Mouse (Mus musculus): Measurements from ENCODE around the gene Pptc7. TPM values are rescaled to one million over a fixed set of nuclear protein-coding genes. Genes with fewer than 3 reads are reported as not detected.

Pptc7 gene
- polyA plus RNA-seq, 1 experiment: 13.4 TPM

DNA sequence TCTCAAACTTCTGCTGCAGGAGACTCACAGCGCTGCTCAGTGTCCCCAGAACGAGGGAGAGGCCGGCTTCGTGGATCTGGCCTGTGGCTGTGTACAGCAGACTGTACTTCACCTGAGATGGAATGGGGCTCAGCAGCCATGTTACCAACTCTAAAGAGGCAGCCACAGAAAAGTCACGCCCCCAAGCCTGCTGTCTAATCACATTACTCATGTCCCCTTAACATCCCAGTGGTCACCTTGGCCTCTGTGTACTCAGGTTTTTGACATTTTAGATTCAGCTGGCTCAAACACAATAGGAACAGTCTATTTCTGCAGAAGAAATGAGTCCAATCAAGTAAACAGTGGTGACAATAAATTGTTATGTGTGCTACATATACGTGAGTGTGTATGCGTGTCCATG lies 36.2 kb upstream of the Pptc7 start:
- no peak for DNase-seq (ENCODE audit: low read depth)
- TF ChIP-seq POLR2A (IDR thresholded peaks at IDR 0.05; ENCODE audit: borderline replicate concordance, extremely low read depth, insufficient read depth, insufficient read length, poor library complexity, severe bottlenecking): no peak
- TF ChIP-seq CTCF (IDR thresholded peaks at IDR 0.05; ENCODE audit: borderline replicate concordance, extremely low read depth, insufficient read depth, insufficient read length): no peak

GRCm38 (mm10) chr5:122249281-122249680 lies 34.9 kb upstream of the Pptc7 start:
- DNase-seq (ENCODE audit: low read depth): no peak
- TF ChIP-seq CTCF (IDR thresholded peaks at IDR 0.05; ENCODE audit: borderline replicate concordance, extremely low read depth, insufficient read depth, insufficient read length) (no peak), POLR2A (IDR thresholded peaks at IDR 0.05; ENCODE audit: borderline replicate concordance, extremely low read depth, insufficient read depth, insufficient read length, poor library complexity, severe bottlenecking) (no peak)

DNA sequence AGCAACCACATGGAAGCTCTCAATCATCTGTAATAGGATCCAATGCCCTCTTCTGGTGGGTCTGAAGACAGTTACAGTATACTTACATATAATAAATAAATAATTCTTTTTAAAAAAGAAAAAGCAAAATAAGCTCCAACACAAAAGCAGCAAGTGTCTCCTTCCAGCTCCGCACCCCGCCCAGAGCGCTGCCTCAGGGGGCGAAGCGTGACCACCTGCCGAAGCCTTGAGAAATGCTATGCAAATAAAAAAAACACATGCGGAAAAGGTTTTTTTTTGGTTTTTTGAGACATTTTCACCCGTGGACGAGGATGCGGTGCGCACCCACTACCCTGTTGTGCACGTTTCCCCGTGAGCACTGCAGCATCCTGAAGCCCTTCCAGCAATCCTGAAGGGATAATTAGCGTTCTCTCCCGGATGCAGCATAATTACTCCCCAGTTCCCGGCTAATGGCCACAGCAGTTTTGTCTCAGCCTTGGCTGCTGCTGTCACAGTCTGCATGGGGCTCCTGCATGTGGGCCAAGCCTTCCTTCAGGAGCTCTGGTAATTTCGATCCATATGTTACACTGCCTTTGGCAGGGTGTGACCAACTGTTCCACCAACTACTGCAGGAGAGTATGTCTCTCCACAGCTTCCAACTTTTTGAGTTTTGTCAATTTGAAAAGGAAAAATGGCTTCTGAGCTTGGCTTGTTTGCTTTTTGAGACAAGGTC lies 32.1 kb upstream of the Pptc7 start:
- TF ChIP-seq POLR2A (IDR thresholded peaks at IDR 0.05; ENCODE audit: borderline replicate concordance, extremely low read depth, insufficient read depth, insufficient read length, poor library complexity, severe bottlenecking) (no peak), CTCF (IDR thresholded peaks at IDR 0.05; ENCODE audit: borderline replicate concordance, extremely low read depth, insufficient read depth, insufficient read length) (no peak)
- peak; percentile 85 for DNase-seq (ENCODE audit: low read depth)

GRCm38 (mm10) chr5:122258027-122258741 lies 26.0 kb upstream of the Pptc7 start:
- no peak for DNase-seq (ENCODE audit: low read depth)
- no peak for TF ChIP-seq POLR2A (IDR thresholded peaks at IDR 0.05; ENCODE audit: borderline replicate concordance, extremely low read depth, insufficient read depth, insufficient read length, poor library complexity, severe bottlenecking)
- no peak for TF ChIP-seq CTCF (IDR thresholded peaks at IDR 0.05; ENCODE audit: borderline replicate concordance, extremely low read depth, insufficient read depth, insufficient read length)

DNA sequence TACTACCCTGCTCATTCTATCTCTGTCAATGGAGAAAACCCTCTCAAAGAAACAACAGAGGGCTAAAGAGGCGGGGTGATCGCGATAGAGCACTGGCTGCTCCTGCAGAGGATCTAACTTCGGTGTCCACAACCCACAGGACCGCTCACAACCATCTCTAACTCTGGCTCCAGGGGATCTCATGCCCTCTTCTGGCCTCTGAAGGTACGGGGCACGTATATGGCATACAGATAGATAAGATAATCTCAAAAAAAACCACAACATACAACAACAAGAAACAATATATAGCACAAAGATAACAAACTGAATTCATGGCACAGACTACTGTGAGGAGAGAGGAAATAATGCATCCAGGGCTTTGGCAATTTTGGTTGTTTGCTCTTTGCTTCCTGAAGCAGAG lies 22.1 kb upstream of the Pptc7 start:
- no peak for DNase-seq (ENCODE audit: low read depth)
- TF ChIP-seq CTCF (IDR thresholded peaks at IDR 0.05; ENCODE audit: borderline replicate concordance, extremely low read depth, insufficient read depth, insufficient read length) (peak; percentile 11; the same call in 1 of the 2 replicates), POLR2A (IDR thresholded peaks at IDR 0.05; ENCODE audit: borderline replicate concordance, extremely low read depth, insufficient read depth, insufficient read length, poor library complexity, severe bottlenecking) (no peak)

DNA sequence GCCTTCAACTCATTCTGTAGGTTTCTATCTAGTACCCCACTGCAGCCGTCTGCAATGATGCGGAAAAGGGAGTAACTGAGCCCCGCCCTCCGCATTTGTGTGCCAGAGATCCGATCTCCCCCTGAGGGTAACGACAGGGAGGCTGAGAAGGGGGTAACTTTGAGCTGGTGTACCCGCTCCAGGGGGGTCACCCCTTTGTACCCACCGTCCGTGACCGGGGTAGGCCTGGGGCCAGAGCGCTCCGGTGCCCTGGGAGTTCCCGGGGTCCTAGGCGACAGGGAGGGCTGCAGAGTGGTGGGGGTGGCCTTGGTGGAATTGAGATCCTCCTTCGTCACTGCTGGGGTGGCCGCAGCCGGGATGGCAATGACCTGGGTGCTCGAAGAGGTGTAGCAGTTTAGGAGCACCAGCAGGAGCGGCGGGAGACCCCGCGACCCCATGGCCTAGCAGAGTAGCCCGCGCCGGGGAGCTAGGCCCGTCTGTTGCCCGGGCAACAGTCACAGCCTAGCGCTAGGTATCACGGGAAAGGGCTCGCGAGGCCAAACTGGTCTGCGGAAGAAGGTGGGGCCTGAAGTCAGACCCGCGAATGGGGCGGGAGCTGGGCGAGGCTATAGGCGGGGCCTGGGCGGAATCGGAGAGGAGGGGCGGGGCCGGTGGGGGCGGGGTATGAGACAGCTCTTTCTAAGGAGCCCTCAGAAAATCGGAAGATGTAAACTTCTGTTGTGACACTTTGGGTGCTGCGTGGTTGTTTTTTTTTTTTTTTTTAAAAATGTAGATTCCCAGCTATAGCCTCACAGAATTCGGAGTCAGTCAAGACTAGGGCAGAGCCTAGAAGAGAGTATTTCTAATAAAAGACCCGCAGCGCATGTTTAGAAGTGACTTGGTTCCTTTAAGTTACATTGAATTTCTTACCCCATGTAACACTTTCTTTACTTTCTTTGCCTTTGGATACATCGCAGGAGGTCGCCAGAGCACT lies 19.9 kb upstream of the Pptc7 start, which contains the start of gene Tctn1:
Gene Tctn1 (minus strand): TSS at position 528 of the 973 bp plus-strand sequence.
- DNase-seq (ENCODE audit: low read depth): peak; percentile 98
- TF ChIP-seq CTCF (IDR thresholded peaks at IDR 0.05; ENCODE audit: borderline replicate concordance, extremely low read depth, insufficient read depth, insufficient read length) (no peak), POLR2A (IDR thresholded peaks at IDR 0.05; ENCODE audit: borderline replicate concordance, extremely low read depth, insufficient read depth, insufficient read length, poor library complexity, severe bottlenecking) (peak; percentile 54; the same call in 1 of the 2 replicates)

DNA sequence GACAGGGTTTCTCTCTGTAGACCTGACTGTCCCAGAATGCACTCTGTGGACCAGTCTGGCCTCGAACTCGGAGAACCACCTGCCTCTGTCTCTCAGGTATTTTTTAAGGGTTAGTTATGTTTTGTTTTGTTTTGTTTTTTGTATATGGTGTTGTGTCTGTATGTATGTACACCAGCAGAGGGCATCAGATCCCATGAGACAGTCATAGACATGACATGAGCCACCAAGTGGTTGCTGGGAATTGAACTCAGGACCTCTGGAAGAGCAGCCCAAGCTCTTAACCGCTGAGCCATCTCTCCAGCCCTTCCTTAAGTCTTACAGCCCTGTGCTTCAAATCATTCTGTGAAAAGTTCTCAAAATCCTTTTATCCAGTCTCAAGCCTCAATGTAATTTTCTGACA lies 19.0 kb upstream of the Pptc7 start:
- no peak for TF ChIP-seq POLR2A (IDR thresholded peaks at IDR 0.05; ENCODE audit: borderline replicate concordance, extremely low read depth, insufficient read depth, insufficient read length, poor library complexity, severe bottlenecking)
- TF ChIP-seq CTCF (IDR thresholded peaks at IDR 0.05; ENCODE audit: borderline replicate concordance, extremely low read depth, insufficient read depth, insufficient read length): peak; percentile 13; the same call in 1 of the 2 replicates
- DNase-seq (ENCODE audit: low read depth): no peak

- TF ChIP-seq CTCF (IDR thresholded peaks at IDR 0.05; ENCODE audit: borderline replicate concordance, extremely low read depth, insufficient read depth, insufficient read length): no peak
- no peak for TF ChIP-seq POLR2A (IDR thresholded peaks at IDR 0.05; ENCODE audit: borderline replicate concordance, extremely low read depth, insufficient read depth, insufficient read length, poor library complexity, severe bottlenecking)
Observed at GRCm38 (mm10) chr5:122265942-122266341, 18.2 kb upstream of the Pptc7 start.

GRCm38 (mm10) chr5:122267136-122267535 lies 17.0 kb upstream of the Pptc7 start:
- TF ChIP-seq POLR2A (IDR thresholded peaks at IDR 0.05; ENCODE audit: borderline replicate concordance, extremely low read depth, insufficient read depth, insufficient read length, poor library complexity, severe bottlenecking) (no peak), CTCF (IDR thresholded peaks at IDR 0.05; ENCODE audit: borderline replicate concordance, extremely low read depth, insufficient read depth, insufficient read length) (no peak)
- DNase-seq (ENCODE audit: low read depth): no peak

More at GRCm38 (mm10) chr5:122265942-122266341, 18.2 kb upstream of the Pptc7 start:
- DNase-seq (ENCODE audit: low read depth): no peak

DNA sequence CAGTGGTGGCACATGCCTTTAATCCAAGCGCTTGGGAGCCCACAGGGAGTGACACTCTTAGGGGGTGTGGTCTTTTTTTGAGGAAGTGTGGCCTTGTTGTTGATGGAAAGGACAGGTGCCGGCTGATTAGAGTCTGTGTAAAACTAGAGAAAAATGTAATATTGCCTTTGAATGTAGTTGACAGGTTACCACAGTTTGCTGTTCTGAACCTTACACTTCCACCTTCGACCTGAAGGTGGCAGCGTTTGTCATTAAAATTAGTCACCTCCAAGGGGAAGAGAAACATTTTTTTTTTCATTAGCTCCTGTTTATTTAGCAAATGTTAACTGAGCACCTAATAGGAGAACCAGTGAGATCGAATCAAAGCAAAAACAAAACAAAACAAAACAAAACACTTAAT lies 16.3 kb upstream of the Pptc7 start:
- DNase-seq (ENCODE audit: low read depth): peak; percentile 73
- TF ChIP-seq CTCF (IDR thresholded peaks at IDR 0.05; ENCODE audit: borderline replicate concordance, extremely low read depth, insufficient read depth, insufficient read length): peak; percentile 61; the same call in 1 of the 2 replicates
- no peak for TF ChIP-seq POLR2A (IDR thresholded peaks at IDR 0.05; ENCODE audit: borderline replicate concordance, extremely low read depth, insufficient read depth, insufficient read length, poor library complexity, severe bottlenecking)
